Mouse (Mus musculus): ENCODE results near the gene Nova2.

GRCm38 (mm10) chr7:18900513-18900912 is 25.2 kb upstream of the Nova2 start:
- TF ChIP-seq EP300 (IDR thresholded peaks at IDR 0.05; ENCODE audit: insufficient read depth, low read depth, low read length) (no peak), CTCF (IDR thresholded peaks at IDR 0.05; ENCODE audit: low read depth, low read length) (no peak), POLR2A (IDR thresholded peaks at IDR 0.05; ENCODE audit: insufficient read depth, low read length) (no peak)
